Mouse (Mus musculus) heart, embryonic 11.5 days (tissue): ENCODE data around the gene Gstt3. TPM values are rescaled to one million over a fixed set of nuclear protein-coding genes. Genes with fewer than 3 reads are reported as not detected.

Source experiments
- ATAC-seq: fragments of 200-750 bp; cut with Nextera tagmentation; replicated peaks from 2 replicates; pipeline ENCODE4 v1.8.0; 2017; ENCODE audit warnings: moderate library complexity; ENCODE audit not compliant: insufficient number of reproducible peaks, low FRiP score, low TSS enrichment
- H3K27ac ChIP-seq: fragments of 300-500 bp; sonication (generic); 2 replicates; pipeline ENCODE4 v1.5.1; 2014; ENCODE audit warnings: mild to moderate bottlenecking, low read depth, low read length
- H3K27me3 ChIP-seq: fragments of 300-500 bp; sonication (generic); 2 replicates; pipeline ENCODE4 v1.6.1; 2014; ENCODE audit warnings: mild to moderate bottlenecking, low read length, mixed read lengths; ENCODE audit not compliant: control insufficient read depth, insufficient read depth
- H3K36me3 ChIP-seq: fragments of 300-500 bp; sonication (generic); 2 replicates; pipeline ENCODE4 v1.6.1; 2014; ENCODE audit warnings: mild to moderate bottlenecking, low read length, moderate library complexity, mixed read lengths; ENCODE audit not compliant: control insufficient read depth, insufficient read depth
- H3K4me1 ChIP-seq: fragments of 300-500 bp; sonication (generic); 2 replicates; pipeline ENCODE4 v1.6.1; 2014; ENCODE audit warnings: low read length; ENCODE audit not compliant: control insufficient read depth, insufficient read depth
- H3K4me2 ChIP-seq: fragments of 300-500 bp; sonication (generic); 2 replicates; pipeline ENCODE4 v1.6.1; 2014; ENCODE audit warnings: mild to moderate bottlenecking, moderate library complexity
- H3K4me3 ChIP-seq: fragments of 300-500 bp; sonication (generic); 2 replicates; pipeline ENCODE4 v1.5.1; 2014; ENCODE audit warnings: low read depth, low read length
- H3K9ac ChIP-seq: fragments of 300-500 bp; sonication (generic); 2 replicates; pipeline ENCODE4 v1.6.1; 2014; ENCODE audit warnings: mild to moderate bottlenecking, low read depth, low read length, moderate library complexity
- H3K9me3 ChIP-seq: fragments of 300-500 bp; sonication (generic); replicated peaks from 2 replicates; pipeline ENCODE4 v1.6.1; 2016; ENCODE audit warnings: low read length; ENCODE audit not compliant: control insufficient read depth
- WGBS: fragments of 180-500 bp; shearing (Covaris S2); extraction: QIAGEN DNeasy Blood & Tissue Kit; methylation state at CpG from one replicate; pipeline ENCODE4 v1.1.7; 2014; ENCODE audit not compliant: insufficient replicate concordance; 5-methylcytosine and 5-hydroxymethylcytosine counted together
- polyA plus RNA-seq: library from polyadenylated mRNA; unstranded; fragments of >200 nt; fragmentation: Nextera tagmentation; extraction: Ambion mirVana; gene quantifications from 2 replicates; pipeline ENCODE4 v1.2.1, GENCODE M21; 2014

The Gstt3 gene
- polyA plus RNA-seq, 1 experiment from 2014 or later = 3.4 TPM

DNA sequence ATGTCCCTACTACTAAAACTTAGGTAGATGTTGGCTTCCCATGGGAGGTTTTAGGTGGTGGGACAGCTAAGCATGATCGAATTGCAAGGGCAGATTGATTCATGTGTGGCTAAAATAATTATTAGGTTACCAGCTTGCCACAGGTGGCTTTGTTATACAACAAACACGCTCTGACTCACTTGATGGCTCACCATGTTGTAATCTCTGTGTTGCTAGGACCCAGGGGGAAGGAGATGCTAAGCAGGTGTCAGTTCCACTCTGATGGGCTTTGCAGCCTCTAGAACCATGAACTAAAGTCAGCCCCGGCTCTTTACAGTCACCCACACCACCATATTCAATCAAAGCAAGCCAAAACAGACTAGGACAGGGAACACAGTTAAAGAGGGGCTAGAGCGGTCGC, 38.7 kb upstream of the Gstt3 start:
- Histone ChIP-seq H3K27ac (no peak overlapping the region), H3K4me2 (no peak overlapping the region), H3K9ac (no peak overlapping the region), H3K4me3 (no peak overlapping the region), H3K4me1 (no peaks in the 10 kb centered on the region), H3K9me3 (0 out of 2 replicates have a peak, but pooled peaks cover 3% of the 10 kb centered on the region), H3K36me3 (no peaks in the 10 kb centered on the region), H3K27me3 (no peaks in the 10 kb centered on the region)
- WGBS = 79% methylated on average over 5 of the region's 5 CpGs
- no peak for ATAC-seq

DNA sequence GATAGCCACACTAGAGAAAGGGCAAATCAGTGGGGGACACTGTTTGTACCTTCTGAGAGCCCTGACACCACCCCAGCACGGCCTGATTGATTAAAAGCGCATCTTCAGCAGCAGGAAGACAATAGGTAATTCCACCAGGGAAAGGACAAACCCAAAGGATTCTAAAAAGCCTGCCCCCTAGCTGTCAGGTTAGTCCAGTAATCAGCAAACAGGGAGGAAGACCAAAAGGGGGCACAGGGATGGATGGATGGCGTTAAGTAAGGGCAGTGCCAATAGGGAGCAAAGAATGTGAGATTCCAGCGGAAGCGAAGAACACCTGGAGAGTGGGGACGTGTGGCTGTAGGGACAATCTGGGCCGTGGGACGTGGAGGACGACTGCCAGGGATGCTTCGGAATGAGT, 37.4 kb upstream of the Gstt3 start:
- Histone ChIP-seq H3K27me3 (no peaks in the 10 kb centered on the region), H3K4me1 (no peaks in the 10 kb centered on the region), H3K4me2 (no peak overlapping the region), H3K9me3 (0 out of 2 replicates have a peak, but pooled peaks cover 3% of the 10 kb centered on the region), H3K9ac (no peak overlapping the region), H3K36me3 (no peaks in the 10 kb centered on the region), H3K27ac (no peak overlapping the region), H3K4me3 (no peak overlapping the region)
- 50% methylated on average over 10 of the region's 10 CpGs for WGBS
- ATAC-seq = no peak

DNA sequence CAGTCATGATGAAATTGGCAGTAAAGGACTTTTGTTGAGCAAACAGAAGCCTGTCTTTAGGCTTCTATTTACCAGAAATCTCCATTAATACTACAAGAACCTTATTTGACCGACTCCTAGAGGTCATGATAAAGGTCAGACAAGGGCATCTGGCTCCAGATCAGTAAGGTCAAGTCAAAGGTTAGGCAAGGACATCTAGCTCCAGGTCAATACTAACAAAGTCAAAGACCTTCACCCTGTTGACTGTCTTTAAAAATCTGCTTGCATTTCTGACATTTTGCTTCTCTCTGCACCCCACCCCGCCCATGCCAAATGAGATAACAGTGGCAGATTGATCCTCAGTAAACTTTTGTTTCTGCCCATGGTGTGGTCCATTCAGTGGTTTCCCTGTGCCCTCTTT, 23.0 kb upstream of the Gstt3 start:
- peaks cover 2% of the 10 kb centered on the region; the same call in 1 of the 2 replicates for H3K27me3 ChIP-seq
- WGBS = 62% methylated on average over 2 of the region's 2 CpGs
- no peak for ATAC-seq

DNA sequence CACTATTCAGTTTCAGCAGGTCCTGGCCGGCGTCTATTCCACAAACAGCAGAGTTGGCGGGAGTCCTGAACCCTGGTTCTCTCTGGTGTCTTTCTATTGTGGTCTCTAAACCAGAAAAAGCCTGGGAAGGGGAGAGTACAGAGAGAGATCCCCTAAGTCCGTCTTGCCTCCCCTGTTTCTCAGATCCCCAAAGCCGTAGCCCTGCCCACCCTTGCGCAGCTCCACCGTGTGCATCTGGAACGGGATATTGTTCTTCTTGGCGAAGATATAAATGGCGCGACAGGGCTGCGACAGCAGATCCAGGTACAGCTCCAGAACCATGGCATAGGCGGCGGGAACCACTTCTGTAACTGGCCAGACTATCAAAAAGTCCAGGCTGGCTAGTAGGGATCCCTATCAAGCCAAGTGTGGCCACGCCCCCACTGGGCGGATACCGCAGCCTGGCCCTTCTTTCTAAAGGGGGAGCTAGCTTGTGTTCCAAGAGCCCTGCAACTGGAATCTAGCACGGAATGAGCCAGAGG, 17.0 kb upstream of the Gstt3 start, which contains the start of gene Gstt1:
Gene Gstt1 (minus strand): TSS at position 409 of the 521 bp plus-strand sequence.
- H3K9me3 ChIP-seq = no peaks in the 10 kb centered on the region
- peak within 1 kb of the TSS; percentile 53 for H3K4me3 ChIP-seq
- ATAC-seq = 0 out of 2 replicates have a peak, but pooled peaks have one; percentile 37
- H3K4me2 ChIP-seq = peak within 1 kb of the TSS; percentile 95
- H3K9ac ChIP-seq = peak within 1 kb of the TSS; percentile 59
- no peak within 1 kb of the TSS for H3K27ac ChIP-seq
- WGBS = 2% methylated on average over 18 of the region's 18 CpGs
- peaks cover 9% of the 10 kb centered on the region for H3K4me1 ChIP-seq
- H3K27me3 ChIP-seq = peaks cover 8% of the 10 kb centered on the region
- no peaks in the 10 kb centered on the region for H3K36me3 ChIP-seq

More for the DNA sequence above, 23.0 kb upstream of the Gstt3 start:
- Histone ChIP-seq H3K4me2 (no peak overlapping the region), H3K4me3 (no peak overlapping the region), H3K4me1 (no peaks in the 10 kb centered on the region), H3K9ac (no peak overlapping the region), H3K27ac (no peak overlapping the region), H3K36me3 (no peaks in the 10 kb centered on the region), H3K9me3 (no peaks in the 10 kb centered on the region)

DNA sequence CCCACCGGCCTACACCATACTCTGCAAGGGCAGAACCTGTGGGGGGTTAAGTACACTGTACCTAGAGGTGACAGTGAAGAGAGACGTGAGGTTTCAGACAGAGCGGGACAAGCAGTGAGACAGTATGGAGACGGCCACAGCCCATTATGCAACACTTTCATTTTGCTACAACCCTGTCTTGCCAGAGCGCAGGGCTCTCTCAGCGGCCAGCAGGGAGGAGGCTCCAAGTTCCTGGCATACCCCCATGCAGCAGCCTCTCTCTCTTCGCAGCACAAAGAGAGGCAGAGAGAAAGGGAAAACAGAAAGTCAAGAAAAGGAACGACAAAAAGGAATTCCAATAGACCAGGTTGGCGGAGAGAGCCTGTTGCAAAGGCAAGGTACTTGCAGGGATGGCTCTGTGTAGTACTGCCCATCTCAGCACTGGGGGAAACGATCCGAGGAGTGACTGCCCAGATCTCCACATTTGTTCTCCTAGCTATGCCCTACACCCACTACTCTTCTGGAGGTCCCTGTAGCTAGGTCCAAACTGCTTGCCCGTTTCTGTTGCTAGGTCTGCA, 16.5 kb upstream of the Gstt3 start:
- ATAC-seq = peak; percentile 60; the same call in 1 of the 2 replicates
- under 1% methylated on average over 12 of the region's 12 CpGs for WGBS
- peak overlapping the region; percentile 95 for H3K4me2 ChIP-seq
- peak overlapping the region; percentile 53 for H3K4me3 ChIP-seq
- H3K9me3 ChIP-seq = no peaks in the 10 kb centered on the region
- H3K36me3 ChIP-seq = no peaks in the 10 kb centered on the region
- peaks cover 9% of the 10 kb centered on the region for H3K4me1 ChIP-seq
- H3K9ac ChIP-seq = peak overlapping the region; percentile 59
- H3K27ac ChIP-seq = no peak overlapping the region
- H3K27me3 ChIP-seq = peaks cover 8% of the 10 kb centered on the region

- no peaks in the 10 kb centered on the region for H3K36me3 ChIP-seq
- no peak overlapping the region for H3K27ac ChIP-seq
- peaks cover 8% of the 10 kb centered on the region for H3K27me3 ChIP-seq
- 33% methylated on average over 11 of the region's 11 CpGs for WGBS
- ATAC-seq = no peak
- H3K4me2 ChIP-seq = peak overlapping the region; percentile 95
- no peaks in the 10 kb centered on the region for H3K9me3 ChIP-seq
- H3K4me1 ChIP-seq = peaks cover 9% of the 10 kb centered on the region
- peak overlapping the region; percentile 53 for H3K4me3 ChIP-seq
- H3K9ac ChIP-seq = no peak overlapping the region; the same call in 1 of the 2 replicates
Measured at GRCm38 (mm10) chr10:75796731-75797516, 15.7 kb upstream of the Gstt3 start.

GRCm38 (mm10) chr10:75794880-75795279, 13.7 kb upstream of the Gstt3 start:
- 35% methylated on average over 3 of the region's 3 CpGs for WGBS
- H3K4me1 ChIP-seq = peaks cover 9% of the 10 kb centered on the region
- no peak overlapping the region for H3K9ac ChIP-seq
- no peaks in the 10 kb centered on the region for H3K9me3 ChIP-seq
- no peak overlapping the region for H3K4me3 ChIP-seq
- H3K4me2 ChIP-seq = no peak overlapping the region
- H3K36me3 ChIP-seq = no peaks in the 10 kb centered on the region
- peaks cover 8% of the 10 kb centered on the region for H3K27me3 ChIP-seq
- ATAC-seq = no peak
- no peak overlapping the region for H3K27ac ChIP-seq

DNA sequence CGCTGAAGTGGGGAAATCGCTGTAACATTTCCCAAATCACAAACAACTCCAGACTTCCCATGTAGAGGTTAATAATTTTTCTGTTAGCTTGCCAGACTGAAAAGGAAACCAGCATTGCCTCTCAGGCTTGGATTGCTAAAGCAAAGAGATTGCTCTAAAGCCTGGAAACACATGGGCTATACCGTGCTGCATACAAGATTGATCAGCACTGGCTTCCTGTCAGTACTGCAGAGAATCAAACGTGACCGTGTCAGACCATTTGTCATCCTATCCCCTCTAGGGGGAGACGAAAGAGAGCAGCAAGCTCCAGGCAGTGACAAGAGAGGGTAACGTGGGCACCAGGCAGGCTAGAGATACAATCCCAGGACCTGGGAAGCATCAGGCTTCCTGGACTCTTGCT, 9.6 kb upstream of the Gstt3 start:
- Histone ChIP-seq H3K4me2 (no peak overlapping the region), H3K9ac (no peak overlapping the region), H3K9me3 (no peaks in the 10 kb centered on the region), H3K36me3 (no peaks in the 10 kb centered on the region), H3K4me1 (no peaks in the 10 kb centered on the region), H3K27me3 (no peaks in the 10 kb centered on the region), H3K4me3 (no peak overlapping the region), H3K27ac (no peak overlapping the region)
- WGBS = 20% methylated on average over 7 of the region's 7 CpGs
- ATAC-seq = no peak
